In genomic region chr10:70496938-70497337, GRCm38 (mm10) we compare ENCODE assay signal across 9 mouse cellular contexts. TPM values are rescaled to one million over a fixed set of nuclear protein-coding genes. Genes with fewer than 3 reads are reported as not detected.
DNase-seq lines count a peak whose midpoint lies in the region; TF ChIP-seq lines count a peak whose summit lies in the region.
"Had no signal": no experiment of that assay in that cellular context is flagged by ENCODE, and none has a peak within 500 bp of the region (broad histone marks: within the 10 kb centered on the region; RNA-seq: fewer than 3 reads in every experiment).

No protein-coding gene starts in this region.

- intact Hi-C loops in heart, postnatal 36 days (cut with DNase I), result loop anchor here (10.0 kb wide), 1 partner anchor 318 kb away; no protein-coding TSS in a partner anchor

- peak; percentile 17 to 47 for DNase-seq in lung, adult 18-20 months
- no peak for DNase-seq in lung, adult 2 months
- peak; percentile 44 for DNase-seq in brain, embryonic 14.5 days (ENCODE audit: low read depth)
- DNase-seq in heart, postnatal 36 days, result peak; percentile 49 to 60
- DNase-seq in retina, embryonic 14.5 days (ENCODE audit: low spot score), result peak; percentile 29
- no peak for DNase-seq in cerebellum, adult 2 months
- no peak for DNase-seq in forebrain, embryonic 10.5 days (ENCODE audit: extremely low spot score, low spot score)
- DNase-seq: liver, embryonic 13.5 days had no signal

- no peak for TF ChIP-seq POLR2A in lung, adult 2 months (IDR thresholded peaks at IDR 0.05; ENCODE audit: borderline replicate concordance, extremely low read depth, low read depth, low read length)
- TF ChIP-seq POLR2A in brain, embryonic 14.5 days (IDR thresholded peaks at IDR 0.05; ENCODE audit: borderline replicate concordance, extremely low read depth, insufficient read depth, insufficient read length, poor library complexity, severe bottlenecking), result no peak
- TF ChIP-seq POLR2A in cerebellum, adult 2 months (IDR thresholded peaks at IDR 0.05; ENCODE audit: borderline replicate concordance, insufficient read depth, low read length), result no peak

- no peaks in the 10 kb centered on the region for H3K27me3 ChIP-seq in cerebellum, adult 2 months (ENCODE audit: control insufficient read depth, insufficient read depth, low read length)
- H3K27me3 ChIP-seq in forebrain, embryonic 10.5 days (ENCODE audit: poor library complexity, severe bottlenecking), result no peaks in the 10 kb centered on the region
- H3K27me3 ChIP-seq: liver, embryonic 13.5 days; neural tube, embryonic 12.5 days had no signal

- no peak for TF ChIP-seq CTCF in lung, adult 2 months (IDR thresholded peaks at IDR 0.05; ENCODE audit: insufficient read depth, low read length)
- TF ChIP-seq CTCF in brain, embryonic 14.5 days (IDR thresholded peaks at IDR 0.05; ENCODE audit: borderline replicate concordance, extremely low read depth, insufficient read depth, insufficient read length), result no peak
- no peak for TF ChIP-seq CTCF in cerebellum, adult 2 months (IDR thresholded peaks at IDR 0.05; ENCODE audit: borderline replicate concordance, insufficient read depth, low read depth, low read length)

- no peaks in the 10 kb centered on the region for H3K9me3 ChIP-seq in forebrain, embryonic 10.5 days
- H3K9me3 ChIP-seq: liver, embryonic 13.5 days; neural tube, embryonic 12.5 days had no signal

- H3K4me3 ChIP-seq in lung, adult 2 months (replicated peaks; ENCODE audit: extremely low read depth, low read depth, low read length), result no peak overlapping the region
- H3K4me3 ChIP-seq in cerebellum, adult 2 months (replicated peaks; ENCODE audit: insufficient read depth, low read depth, low read length), result no peak overlapping the region
- no peak overlapping the region for H3K4me3 ChIP-seq in forebrain, embryonic 10.5 days
- H3K4me3 ChIP-seq: liver, embryonic 13.5 days; neural tube, embryonic 12.5 days had no signal

- H3K27ac ChIP-seq in cerebellum, adult 2 months (ENCODE audit: insufficient read depth, low read length), result no peak overlapping the region
- no peak overlapping the region for H3K27ac ChIP-seq in forebrain, embryonic 10.5 days
- H3K27ac ChIP-seq: liver, embryonic 13.5 days; neural tube, embryonic 12.5 days had no signal

- H3K4me1 ChIP-seq in lung, adult 2 months (ENCODE audit: control insufficient read depth, insufficient read depth, low read length), result no peaks in the 10 kb centered on the region; the same call in 1 of the 2 replicates
- H3K4me1 ChIP-seq in cerebellum, adult 2 months (ENCODE audit: control insufficient read depth, insufficient read depth, low read length), result peaks cover 7% of the 10 kb centered on the region
- H3K4me1 ChIP-seq in forebrain, embryonic 10.5 days, result peaks cover 12% of the 10 kb centered on the region; the same call in 1 of the 2 replicates
- H3K4me1 ChIP-seq: liver, embryonic 13.5 days had no signal

- H3K36me3 ChIP-seq in forebrain, embryonic 10.5 days (replicated peaks), result no peaks in the 10 kb centered on the region; the same call in 1 of the 2 replicates
- H3K36me3 ChIP-seq: liver, embryonic 13.5 days; neural tube, embryonic 12.5 days had no signal

RNA-seq across cellular contexts. Expression of gene Fam13c, which starts 56.7 kb away (rescaled TPM):
- polyA plus RNA-seq in lung, adult 2 months (2012; rRNA removed), result 5.8 and 8.0 TPM in 2 replicates
- 10.0 and 18.7 TPM in 2 replicates for polyA plus RNA-seq in brain, embryonic 14.5 days (2012; rRNA removed)
- total RNA-seq in heart, postnatal 36 days (2021), result 1 to 10 TPM; 4.9 to 6.3 TPM
- polyA plus RNA-seq in cerebellum, adult 2 months (2012; rRNA removed), result 20.8 and 22.3 TPM in 2 replicates
- 7.1 and 8.4 TPM in 2 replicates for polyA plus RNA-seq in forebrain, embryonic 10.5 days (2016; fragmentation: Nextera tagmentation; extraction: Ambion mirVana)

Comparison
In these comparisons a context has a peak if more than half of its experiments do, and no peak if none do; other contexts are left out.
1. DNase-seq: peak in lung, adult 18-20 months (2 of 2), brain, embryonic 14.5 days (single experiment), heart, postnatal 36 days (2 of 2) and retina, embryonic 14.5 days (single experiment); none in lung, adult 2 months (single experiment), cerebellum, adult 2 months (0 of 2) and forebrain, embryonic 10.5 days (single experiment).